Mouse (Mus musculus): Measurements from ENCODE around the gene Dbn1. TPM values are rescaled to one million over a fixed set of nuclear protein-coding genes. Genes with fewer than 3 reads are reported as not detected.

Dbn1 gene
- total RNA-seq, 2 experiments from 2014 or later = 623 to 643 TPM

DNA sequence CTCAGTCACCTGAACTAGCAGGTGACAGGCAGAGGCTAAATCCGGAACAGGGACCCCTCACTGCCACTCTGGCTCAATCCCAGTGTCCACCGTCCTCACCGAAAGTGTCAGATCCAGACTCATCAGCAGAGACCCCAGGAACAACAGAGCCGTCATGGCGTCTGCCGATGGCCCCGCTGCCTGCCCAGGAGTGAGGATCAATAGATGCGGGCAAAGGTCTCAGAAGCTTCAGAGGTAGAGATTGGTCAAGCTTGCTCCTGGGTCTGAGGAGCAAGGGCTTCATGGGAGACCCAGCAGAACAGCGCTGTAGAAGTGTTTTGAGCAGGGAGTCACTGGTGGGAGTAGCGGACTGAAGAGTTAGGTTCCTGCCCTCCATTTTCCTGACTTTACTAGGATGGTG is 61.3 kb downstream of the Dbn1 start, which contains the start of gene F12:
TSS of gene F12 (minus strand) at position 181 of the 400 bp plus-strand sequence.
- intact Hi-C loops (cut with DNase I) = no loop called here
- DNase-seq = no peak

Small RNA genes within 50 kb of the gene (microRNA-seq; reads per million reads assigned to microRNA genes)
- gene Mir6943 = 2.4 reads per million
- gene Mir6944 = 80.7 reads per million, percentile 48 among the genes with 10 or more reads in this experiment
- gene Mir6945 = 3.3 reads per million, percentile 4 among the genes with 10 or more reads in this experiment

Other genes with a start within 250 kb of the Dbn1 start
- gene Prelid1, start 167.6 kb downstream of the Dbn1 start, total RNA-seq (2021) = 100 to 1,000 TPM; 182 to 192 TPM
- 10 to 100 TPM; 54.8 to 58.5 TPM for gene Rab24, start 166.2 kb downstream of the Dbn1 start, total RNA-seq (2021)
- 1 to 10 TPM; 3.6 to 5.6 TPM for gene Mxd3, start 158.3 kb downstream of the Dbn1 start, total RNA-seq (2021)
- gene Lman2, start 125.3 kb downstream of the Dbn1 start, total RNA-seq (2021) = 10 to 100 TPM; 43.1 to 46.8 TPM
- gene Rgs14, start 118.4 kb downstream of the Dbn1 start, total RNA-seq (2021) = 1 to 10 TPM; 4.3 to 6.3 TPM
- under 1 TPM in 1 of 2 experiments, not detected in 1; 0.36 TPM for gene Slc34a1, start 89.9 kb downstream of the Dbn1 start, total RNA-seq (2021)
- 1 to 10 TPM in 1 of 2 experiments, under 1 TPM in 1; 0.97 to 1.1 TPM for gene Pfn3, start 72.9 kb downstream of the Dbn1 start, total RNA-seq (2021)
- under 1 TPM; 0.30 to 0.38 TPM for gene F12, start 61.3 kb downstream of the Dbn1 start, total RNA-seq (2021)
- 10 to 100 TPM; 73.8 to 78.8 TPM for gene Grk6, start 43.0 kb downstream of the Dbn1 start, total RNA-seq (2021)
- gene Prr7, start 23.8 kb downstream of the Dbn1 start, total RNA-seq (2021) = 10 to 100 TPM; 86.0 to 87.5 TPM
- 10 to 100 TPM; 62.5 to 66.8 TPM for gene Pdlim7, start 25.6 kb upstream of the Dbn1 start, total RNA-seq (2021)
- gene Dok3, start 41.2 kb upstream of the Dbn1 start, total RNA-seq (2021) = 1 to 10 TPM; 6.4 to 7.2 TPM
- 10 to 100 TPM; 51.6 to 56.5 TPM for gene Ddx41, start 48.5 kb upstream of the Dbn1 start, total RNA-seq (2021)
- 10 to 100 TPM; 91.4 to 92.9 TPM for gene Fam193b, start 83.0 kb upstream of the Dbn1 start, total RNA-seq (2021)
- 100 to 1,000 TPM; 109 to 111 TPM for gene Tmed9, start 85.6 kb upstream of the Dbn1 start, total RNA-seq (2021)
- gene B4galt7, start 111.8 kb upstream of the Dbn1 start, total RNA-seq (2021) = 10 to 100 TPM; 32.3 to 32.4 TPM
- 10 to 100 TPM; 60.3 to 62.0 TPM for gene Caml, start 134.9 kb upstream of the Dbn1 start, total RNA-seq (2021)
- gene Ddx46, start 146.9 kb upstream of the Dbn1 start, total RNA-seq (2021) = 10 to 100 TPM; 49.7 to 50.2 TPM
- gene B230219D22Rik, start 205.0 kb upstream of the Dbn1 start, total RNA-seq (2021) = 100 to 1,000 TPM; 101 TPM
- 10 to 100 TPM; 58.7 to 59.5 TPM for gene Txndc15, start 226.5 kb upstream of the Dbn1 start, total RNA-seq (2021)
- 10 to 100 TPM; 20.6 to 25.4 TPM for gene Pcbd2, start 239.3 kb upstream of the Dbn1 start, total RNA-seq (2021)

All from left cerebral cortex, postnatal 4 days (tissue).